Mouse (Mus musculus): ENCODE measurements around the gene Cpt1c. TPM values are rescaled to one million over a fixed set of nuclear protein-coding genes. Genes with fewer than 3 reads are reported as not detected.

Cpt1c gene
- polyA plus RNA-seq, 1 experiment from 2014 or later, result 3.5 TPM

DNA sequence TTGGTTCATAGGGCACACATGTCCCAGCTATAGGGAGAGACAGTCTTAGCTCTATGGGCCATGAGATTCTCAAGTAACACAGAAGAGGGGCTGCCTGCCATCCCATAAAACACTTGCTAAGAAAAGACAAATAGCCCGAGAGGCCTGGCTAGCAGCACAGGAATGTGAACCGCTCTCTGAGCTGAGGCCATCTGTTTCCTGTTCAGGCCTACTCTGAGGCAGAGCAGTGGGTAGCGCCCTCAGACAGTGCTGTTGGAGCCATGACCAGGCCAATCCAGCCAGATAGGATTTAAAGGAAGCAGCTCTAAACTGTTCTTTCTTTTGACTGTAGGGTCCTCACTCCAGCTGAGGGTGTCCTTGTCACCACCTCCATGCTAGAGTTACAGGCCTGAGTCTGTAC lies 29.9 kb upstream of the Cpt1c start:
- no peak overlapping the region for H3K4me2 ChIP-seq (replicated peaks; ENCODE audit: low read depth)
- peaks cover 97% of the 10 kb centered on the region for H3K36me3 ChIP-seq (ENCODE audit: control insufficient read depth, insufficient read depth)
- H3K4me3 ChIP-seq (ENCODE audit: low read depth, low read length), result no peak overlapping the region
- no peak for TF ChIP-seq CTCF (IDR thresholded peaks at IDR 0.05; ENCODE audit: low read depth)
- 53% methylated on average over 3 of the region's 3 CpGs for WGBS
- no peaks in the 10 kb centered on the region for H3K4me1 ChIP-seq (replicated peaks; ENCODE audit: control insufficient read depth, insufficient read depth, low read length)
- H3K9ac ChIP-seq (ENCODE audit: low read depth, low read length), result no peak overlapping the region
- no peak overlapping the region for H3K27ac ChIP-seq (ENCODE audit: low read depth, low read length)
- H3K27me3 ChIP-seq (replicated peaks; ENCODE audit: control insufficient read depth, insufficient read depth, low read length), result no peaks in the 10 kb centered on the region
- ATAC-seq, result no peak
- H3K9me3 ChIP-seq (ENCODE audit: control insufficient read depth), result no peaks in the 10 kb centered on the region

DNA sequence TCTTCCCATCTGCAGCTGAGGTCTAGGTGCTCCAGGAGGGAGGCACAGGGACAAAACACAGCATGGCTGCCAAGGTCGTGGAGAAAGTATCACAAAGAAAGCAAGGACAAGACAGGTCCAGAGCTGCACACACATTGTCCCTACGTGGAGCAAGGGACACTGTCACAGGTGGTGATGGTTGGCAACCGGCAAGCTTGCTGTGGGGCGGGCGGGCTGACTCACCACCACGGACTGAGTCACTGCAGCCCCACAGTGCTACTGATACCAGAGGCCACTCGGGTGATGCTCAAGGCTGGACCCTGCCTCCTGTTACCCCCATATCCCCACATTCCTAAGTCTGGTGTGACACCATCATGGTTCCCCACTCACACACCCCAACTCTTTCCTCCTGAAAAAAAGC lies 27.8 kb upstream of the Cpt1c start:
- no peak for TF ChIP-seq CTCF (IDR thresholded peaks at IDR 0.05; ENCODE audit: low read depth)
- no peak for ATAC-seq
- Histone ChIP-seq H3K9me3 (ENCODE audit: control insufficient read depth) (no peaks in the 10 kb centered on the region), H3K9ac (ENCODE audit: low read depth, low read length) (no peak overlapping the region), H3K4me2 (replicated peaks; ENCODE audit: low read depth) (no peak overlapping the region), H3K27ac (ENCODE audit: low read depth, low read length) (no peak overlapping the region), H3K4me3 (ENCODE audit: low read depth, low read length) (no peak overlapping the region), H3K4me1 (replicated peaks; ENCODE audit: control insufficient read depth, insufficient read depth, low read length) (no peaks in the 10 kb centered on the region), H3K36me3 (ENCODE audit: control insufficient read depth, insufficient read depth) (peaks cover 76% of the 10 kb centered on the region), H3K27me3 (replicated peaks; ENCODE audit: control insufficient read depth, insufficient read depth, low read length) (no peaks in the 10 kb centered on the region)
- 75% methylated on average over 7 of the region's 7 CpGs for whole genome bisulfite sequencing

GRCm38 (mm10) chr7:45000539-45001114 lies 26.0 kb upstream of the Cpt1c start:
- Histone ChIP-seq H3K27me3 (replicated peaks; ENCODE audit: control insufficient read depth, insufficient read depth, low read length) (no peaks in the 10 kb centered on the region), H3K27ac (ENCODE audit: low read depth, low read length) (0 out of 2 replicates have a peak overlapping the region, but pooled peaks have one; percentile 28), H3K4me2 (replicated peaks; ENCODE audit: low read depth) (no peak overlapping the region), H3K4me1 (replicated peaks; ENCODE audit: control insufficient read depth, insufficient read depth, low read length) (0 out of 2 replicates have a peak, but pooled peaks cover 5% of the 10 kb centered on the region), H3K36me3 (ENCODE audit: control insufficient read depth, insufficient read depth) (peaks cover 58% of the 10 kb centered on the region), H3K9me3 (ENCODE audit: control insufficient read depth) (no peaks in the 10 kb centered on the region), H3K9ac (ENCODE audit: low read depth, low read length) (no peak overlapping the region), H3K4me3 (ENCODE audit: low read depth, low read length) (no peak overlapping the region)
- 79% methylated on average over 21 of the region's 21 CpGs for WGBS
- no peak for TF ChIP-seq CTCF (IDR thresholded peaks at IDR 0.05; ENCODE audit: low read depth)
- no peak for ATAC-seq

DNA sequence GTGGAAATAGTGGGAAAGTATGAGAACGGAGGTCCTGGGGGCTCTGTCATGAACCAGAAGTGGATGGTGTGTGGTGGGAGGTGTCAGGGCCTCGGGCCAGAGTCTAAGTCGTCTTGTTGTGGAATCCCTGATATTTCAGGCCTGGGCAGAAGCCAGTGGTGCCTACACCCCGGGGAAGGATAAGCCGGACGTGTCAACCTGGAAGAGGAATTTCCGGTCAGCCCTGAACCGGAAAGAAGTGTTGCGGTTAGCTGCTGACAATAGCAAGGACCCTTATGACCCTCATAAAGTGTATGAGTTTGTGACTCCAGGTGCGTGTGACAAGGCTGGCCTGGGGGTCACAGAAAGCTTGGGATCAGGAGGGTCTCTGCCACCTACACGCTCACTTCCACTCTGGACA lies 25.1 kb upstream of the Cpt1c start:
- WGBS, result 63% methylated on average over 11 of the region's 11 CpGs
- Histone ChIP-seq H3K4me1 (replicated peaks; ENCODE audit: control insufficient read depth, insufficient read depth, low read length) (0 out of 2 replicates have a peak, but pooled peaks cover 5% of the 10 kb centered on the region), H3K9ac (ENCODE audit: low read depth, low read length) (no peak overlapping the region), H3K4me3 (ENCODE audit: low read depth, low read length) (no peak overlapping the region), H3K36me3 (ENCODE audit: control insufficient read depth, insufficient read depth) (peaks cover 49% of the 10 kb centered on the region), H3K27ac (ENCODE audit: low read depth, low read length) (no peak overlapping the region), H3K4me2 (replicated peaks; ENCODE audit: low read depth) (no peak overlapping the region), H3K27me3 (replicated peaks; ENCODE audit: control insufficient read depth, insufficient read depth, low read length) (no peaks in the 10 kb centered on the region), H3K9me3 (ENCODE audit: control insufficient read depth) (no peaks in the 10 kb centered on the region)
- TF ChIP-seq CTCF (IDR thresholded peaks at IDR 0.05; ENCODE audit: low read depth), result no peak
- ATAC-seq, result no peak

GRCm38 (mm10) chr7:44998501-44998955 lies 23.9 kb upstream of the Cpt1c start, which contains the start of gene Bcl2l12:
TSS of gene Bcl2l12 (minus strand) at chr7:44998712.
- ATAC-seq, result peak; percentile 0; the same call in 1 of the 2 replicates
- H3K9ac ChIP-seq (ENCODE audit: low read depth, low read length), result peak within 1 kb of the TSS; percentile 74
- H3K4me3 ChIP-seq (ENCODE audit: low read depth, low read length), result peak within 1 kb of the TSS; percentile 83
- 0 out of 2 replicates have a peak, but pooled peaks cover 5% of the 10 kb centered on the region for H3K4me1 ChIP-seq (replicated peaks; ENCODE audit: control insufficient read depth, insufficient read depth, low read length)
- no peaks in the 10 kb centered on the region for H3K27me3 ChIP-seq (replicated peaks; ENCODE audit: control insufficient read depth, insufficient read depth, low read length)
- H3K9me3 ChIP-seq (ENCODE audit: control insufficient read depth), result no peaks in the 10 kb centered on the region
- peak within 1 kb of the TSS; percentile 83 for H3K27ac ChIP-seq (ENCODE audit: low read depth, low read length)
- H3K36me3 ChIP-seq (ENCODE audit: control insufficient read depth, insufficient read depth), result peaks cover 46% of the 10 kb centered on the region
- 2% methylated on average over 18 of the region's 18 CpGs for WGBS
- no peak for TF ChIP-seq CTCF (IDR thresholded peaks at IDR 0.05; ENCODE audit: low read depth)
- peak within 1 kb of the TSS; percentile 78 for H3K4me2 ChIP-seq (replicated peaks; ENCODE audit: low read depth)

- Histone ChIP-seq H3K9me3 (ENCODE audit: control insufficient read depth) (no peaks in the 10 kb centered on the region), H3K27me3 (replicated peaks; ENCODE audit: control insufficient read depth, insufficient read depth, low read length) (no peaks in the 10 kb centered on the region), H3K27ac (ENCODE audit: low read depth, low read length) (peak overlapping the region; percentile 83), H3K4me2 (replicated peaks; ENCODE audit: low read depth) (peak overlapping the region; percentile 78), H3K4me1 (replicated peaks; ENCODE audit: control insufficient read depth, insufficient read depth, low read length) (0 out of 2 replicates have a peak, but pooled peaks cover 5% of the 10 kb centered on the region), H3K4me3 (ENCODE audit: low read depth, low read length) (peak overlapping the region; percentile 83), H3K9ac (ENCODE audit: low read depth, low read length) (peak overlapping the region; percentile 74), H3K36me3 (ENCODE audit: control insufficient read depth, insufficient read depth) (peaks cover 43% of the 10 kb centered on the region)
- WGBS, result 1% methylated on average over 15 of the region's 15 CpGs
- no peak for TF ChIP-seq CTCF (IDR thresholded peaks at IDR 0.05; ENCODE audit: low read depth)
- ATAC-seq, result no peak
These were observed 23.3 kb upstream of the Cpt1c start for GRCm38 (mm10) chr7:44997940-44998428.

Measured in intestine, postnatal 0 days (tissue).